Mouse (Mus musculus) naive thymus-derived CD4-positive, alpha-beta T cell, adult 5 months (primary cell): ENCODE data around the gene Gm3264. TPM values are rescaled to one million over a fixed set of nuclear protein-coding genes. Genes with fewer than 3 reads are reported as not detected.

Experiments used
- polyA plus RNA-seq: library from polyadenylated mRNA; unstranded; fragments of 100-300 nt; shearing (Covaris generic); gene quantifications from one replicate; pipeline ENCODE4 v1.2.1, GENCODE M21; 2017

Gene Gm3264
- polyA plus RNA-seq: not detected

DNA sequence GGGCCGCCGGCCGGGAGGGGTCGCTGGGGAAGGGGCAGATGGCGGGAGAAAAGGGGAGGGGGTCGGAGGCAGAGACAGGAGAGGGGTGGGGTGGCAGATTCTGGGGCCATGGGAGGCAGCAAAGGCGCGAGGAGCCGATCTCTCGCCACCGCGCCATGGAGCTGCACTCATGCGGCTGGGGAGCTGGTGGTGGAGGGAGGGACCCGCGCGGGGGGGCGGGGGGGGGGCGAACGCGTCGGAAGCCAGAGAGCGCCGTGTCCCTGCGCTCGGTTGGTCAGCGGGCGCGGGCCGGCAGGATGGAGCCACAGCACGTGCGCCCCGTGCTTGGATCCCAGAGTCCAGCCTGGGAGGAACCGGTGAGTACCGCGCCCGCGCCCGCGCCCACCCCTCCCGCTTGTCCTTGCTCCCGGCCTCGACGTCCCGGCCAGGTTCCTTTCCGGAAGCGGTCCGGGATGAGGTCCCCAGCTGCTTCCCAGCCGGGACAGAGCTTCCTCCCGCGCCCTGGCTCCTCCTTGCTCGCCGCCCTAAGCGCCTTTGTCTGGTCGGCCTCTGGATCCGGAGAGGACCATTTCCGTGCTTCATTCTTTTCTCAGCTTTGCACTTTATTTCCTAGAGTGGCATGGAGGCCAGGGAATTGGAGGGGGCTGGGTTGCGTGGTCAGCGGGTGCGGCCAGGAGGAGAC is at the start of gene Gm3264:
Gene Gm3264, plus strand, starts transcription at position 278 of the 682 bp plus-strand sequence.

DNA sequence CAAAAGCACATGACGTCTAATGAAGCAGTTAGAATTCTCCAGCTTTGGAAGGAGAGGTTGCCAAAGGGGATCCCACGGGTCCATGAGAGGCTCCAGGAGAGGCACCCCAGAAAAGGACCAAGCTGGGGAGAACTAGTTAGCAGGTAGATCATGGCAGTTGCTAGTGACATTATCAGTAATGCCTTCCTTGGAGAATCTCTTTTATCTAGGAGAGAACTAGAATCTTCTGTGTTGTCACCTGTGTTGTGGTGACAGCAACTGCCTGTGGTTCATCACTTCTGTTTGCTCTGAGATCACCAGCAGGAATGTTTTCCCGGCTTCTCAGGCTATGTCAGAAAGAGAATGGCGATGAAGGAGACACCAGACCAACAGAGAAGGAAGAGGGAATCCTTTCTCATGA is 17.6 kb upstream of the Gm3264 start, which contains the start of gene Gm3269:
Gene Gm3269, plus strand, starts transcription at position 301 of the 400 bp plus-strand sequence.

DNA sequence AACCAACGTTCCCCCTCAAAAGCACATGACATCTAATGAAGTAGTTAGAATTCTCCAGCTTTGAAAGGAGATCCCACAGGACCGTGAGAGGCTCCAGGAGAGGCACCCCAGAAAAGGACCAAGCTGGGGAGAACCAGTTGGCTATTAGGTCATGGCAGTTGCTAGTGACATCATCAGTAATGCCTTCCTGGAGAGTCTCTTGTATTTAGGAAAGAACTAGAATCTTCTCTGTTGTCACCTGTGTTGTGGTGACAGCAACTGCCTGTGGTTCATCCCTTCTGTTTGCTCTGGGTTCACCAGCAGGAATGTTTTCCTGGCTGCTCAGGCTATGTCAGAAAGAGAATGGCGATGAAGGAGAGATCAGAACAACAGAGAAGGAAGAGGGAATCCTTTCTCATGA is 36.7 kb downstream of the Gm3264 start, which contains the start of gene Gm3278:
Gene Gm3278, plus strand, starts transcription at position 301 of the 400 bp plus-strand sequence.

Other genes with a start within 250 kb of the Gm3264 start
- gene Gm8159, start 223.2 kb upstream of the Gm3264 start, polyA plus RNA-seq: not detected
- not detected for gene Gm3239, start 191.4 kb upstream of the Gm3264 start, polyA plus RNA-seq
- gene Gm7876, start 146.3 kb upstream of the Gm3264 start, polyA plus RNA-seq: not detected
- not detected for gene Gm3252, start 128.8 kb upstream of the Gm3264 start, polyA plus RNA-seq
- not detected for gene Gm9602, start 79.2 kb upstream of the Gm3264 start, polyA plus RNA-seq
- gene Gm3269, start 17.5 kb upstream of the Gm3264 start, polyA plus RNA-seq: not detected
- not detected for gene Gm3278, start 36.8 kb downstream of the Gm3264 start, polyA plus RNA-seq
- gene Gm8297, start 128.4 kb downstream of the Gm3264 start, polyA plus RNA-seq: not detected
- not detected for gene Gm3298, start 160.3 kb downstream of the Gm3264 start, polyA plus RNA-seq
- not detected for gene 4930555G01Rik, start 195.1 kb downstream of the Gm3264 start, polyA plus RNA-seq
- gene Gm8281, start 215.5 kb downstream of the Gm3264 start, polyA plus RNA-seq: not detected